In the genomic region with DNA sequence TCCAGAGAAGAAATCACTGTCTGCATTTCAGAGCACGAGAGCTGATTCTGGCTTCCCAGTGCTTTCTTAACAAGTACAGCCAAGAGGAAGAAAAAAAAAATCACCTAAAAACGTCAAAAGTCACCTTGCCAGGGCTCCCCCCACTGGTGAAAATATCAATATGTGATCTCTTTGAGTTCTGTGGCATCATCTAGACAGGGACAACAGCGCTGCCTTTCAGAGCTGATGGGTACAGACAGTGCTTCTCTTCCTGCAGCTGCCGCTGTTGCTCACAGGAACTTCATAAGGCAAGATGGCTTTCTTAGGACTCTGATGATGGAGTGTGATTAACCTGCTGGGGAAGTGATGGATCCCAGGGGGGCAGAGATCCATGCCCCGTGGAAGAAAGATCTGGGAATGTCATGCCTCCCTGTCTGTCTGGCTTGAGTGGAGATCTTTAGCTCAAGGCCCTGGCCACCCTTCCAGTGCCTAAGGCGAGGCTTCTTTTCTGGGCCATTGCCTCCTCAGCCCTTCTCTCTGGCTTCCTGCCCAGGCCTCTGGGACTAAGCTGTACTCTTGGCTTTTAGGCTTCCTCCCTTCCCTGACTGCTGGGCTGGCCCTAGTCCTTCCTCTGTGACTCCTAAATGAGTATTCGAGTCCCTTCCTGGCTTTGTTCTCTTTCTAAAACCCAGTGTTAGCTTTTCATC, we compare ENCODE assay signal across 9 mouse cellular contexts.
DNase-seq lines count a peak whose midpoint lies in the region; ATAC-seq lines count a peak whose summit lies in the region.
"Had no signal": no experiment of that assay in that cellular context is flagged by ENCODE, and none has a peak within 500 bp of the region (broad histone marks: within the 10 kb centered on the region; RNA-seq: fewer than 3 reads in every experiment).

No protein-coding gene starts in this region.

- 47% methylated on average over 7 of the region's 7 CpGs for WGBS in intestine, embryonic 15.5 days

- peak; percentile 31 to 47 for DNase-seq in adrenal gland, adult (ENCODE audit: inconsistent age in 2 of 2, low spot score in 1 of 2)
- DNase-seq in adrenal gland, adult 18-20 months (ENCODE audit: low spot score in 2 of 2), result no peak
- DNase-seq in layer of hippocampus, adult 11-12 months (ENCODE audit: low spot score), result peak; percentile 32
- DNase-seq in layer of hippocampus, postnatal 36 days, result no peak
- DNase-seq in cerebellum, postnatal 10 days, result peak; percentile 78 to 88
- peak; percentile 35 for DNase-seq in lung, postnatal 36 days
- DNase-seq in urinary bladder, postnatal 10 days (ENCODE audit: low spot score), result no peak

- no peak overlapping the region for H3K4me3 ChIP-seq in intestine, embryonic 15.5 days (replicated peaks)
- H3K4me3 ChIP-seq: limb, embryonic 13.5 days had no signal

- no peak overlapping the region for H3K27ac ChIP-seq in intestine, embryonic 15.5 days
- H3K27ac ChIP-seq: limb, embryonic 13.5 days had no signal

- ATAC-seq in intestine, embryonic 15.5 days, result no peak

- no peak overlapping the region for H3K4me2 ChIP-seq in intestine, embryonic 15.5 days (replicated peaks)
- H3K4me2 ChIP-seq: limb, embryonic 13.5 days had no signal

- H3K27me3 ChIP-seq in intestine, embryonic 15.5 days (replicated peaks), result no peaks in the 10 kb centered on the region
- H3K27me3 ChIP-seq: limb, embryonic 13.5 days had no signal

- no peaks in the 10 kb centered on the region for H3K4me1 ChIP-seq in intestine, embryonic 15.5 days (replicated peaks)
- H3K4me1 ChIP-seq: limb, embryonic 13.5 days had no signal

- no peaks in the 10 kb centered on the region for H3K36me3 ChIP-seq in intestine, embryonic 15.5 days
- H3K36me3 ChIP-seq: limb, embryonic 13.5 days had no signal

- no peaks in the 10 kb centered on the region for H3K9me3 ChIP-seq in intestine, embryonic 15.5 days
- H3K9me3 ChIP-seq: limb, embryonic 13.5 days had no signal

- no peak overlapping the region for H3K9ac ChIP-seq in intestine, embryonic 15.5 days
- H3K9ac ChIP-seq: limb, embryonic 13.5 days had no signal

Comparison
In these comparisons a context has a peak if more than half of its experiments do, and no peak if none do; other contexts are left out.
1. DNase-seq: peak in adrenal gland, adult (2 of 2), layer of hippocampus, adult 11-12 months (single experiment), cerebellum, postnatal 10 days (2 of 2) and lung, postnatal 36 days (single experiment); none in adrenal gland, adult 18-20 months (0 of 2), layer of hippocampus, postnatal 36 days (0 of 2) and urinary bladder, postnatal 10 days (single experiment).